Mouse (Mus musculus) kidney, embryonic 16.5 days (tissue): ENCODE data around the gene Dok7. TPM values are rescaled to one million over a fixed set of nuclear protein-coding genes. Genes with fewer than 3 reads are reported as not detected.

Experiments used
- ATAC-seq: fragments of 200-750 bp; cut with Nextera tagmentation; 2 replicates; pipeline ENCODE4 v1.8.0; 2017; ENCODE audit warnings: moderate TSS enrichment; ENCODE audit not compliant: low FRiP score, low TSS enrichment
- H3K27ac ChIP-seq: fragments of 300-500 bp; sonication (generic); 2 replicates; pipeline ENCODE4 v1.5.1; 2014; ENCODE audit warnings: low read length
- H3K27me3 ChIP-seq: fragments of 300-500 bp; sonication (generic); 2 replicates; pipeline ENCODE4 v1.6.1; 2014; ENCODE audit warnings: low read length, control low read depth, mixed read lengths; ENCODE audit not compliant: insufficient read depth
- H3K36me3 ChIP-seq: fragments of 300-500 bp; sonication (generic); 2 replicates; pipeline ENCODE4 v1.6.1; 2014; ENCODE audit warnings: low read length, control low read depth, mixed read lengths; ENCODE audit not compliant: insufficient read depth
- H3K4me1 ChIP-seq: fragments of 300-500 bp; sonication (generic); 2 replicates; pipeline ENCODE4 v1.6.1; 2014; ENCODE audit warnings: low read length, control low read depth, mixed read lengths; ENCODE audit not compliant: insufficient read depth
- H3K4me2 ChIP-seq: fragments of 300-500 bp; sonication (generic); replicated peaks from 2 replicates; pipeline ENCODE4 v1.6.1; 2014; ENCODE audit warnings: low read depth, low read length
- H3K4me3 ChIP-seq: fragments of 300-500 bp; sonication (generic); 2 replicates; pipeline ENCODE4 v1.5.1; 2014; ENCODE audit warnings: mild to moderate bottlenecking, low read length
- H3K9ac ChIP-seq: fragments of 300-500 bp; sonication (generic); replicated peaks from 2 replicates; pipeline ENCODE4 v1.6.1; 2014; ENCODE audit warnings: low read length
- H3K9me3 ChIP-seq: fragments of 300-500 bp; sonication (generic); 2 replicates; pipeline ENCODE4 v1.6.1; 2016; ENCODE audit warnings: low read length, control low read depth
- WGBS: fragments of 180-500 bp; shearing (Covaris S2); extraction: QIAGEN DNeasy Blood & Tissue Kit; methylation state at CpG from one replicate; pipeline ENCODE4 v1.1.7; 2014; 5-methylcytosine and 5-hydroxymethylcytosine counted together
- polyA plus RNA-seq: library from polyadenylated mRNA; unstranded; fragments of >200 nt; fragmentation: Nextera tagmentation; extraction: Ambion mirVana; gene quantifications from 2 replicates; pipeline ENCODE4 v1.2.1, GENCODE M21; 2015

Gene Dok7
- polyA plus RNA-seq, 1 experiment from 2014 or later, result 1.3 TPM

DNA sequence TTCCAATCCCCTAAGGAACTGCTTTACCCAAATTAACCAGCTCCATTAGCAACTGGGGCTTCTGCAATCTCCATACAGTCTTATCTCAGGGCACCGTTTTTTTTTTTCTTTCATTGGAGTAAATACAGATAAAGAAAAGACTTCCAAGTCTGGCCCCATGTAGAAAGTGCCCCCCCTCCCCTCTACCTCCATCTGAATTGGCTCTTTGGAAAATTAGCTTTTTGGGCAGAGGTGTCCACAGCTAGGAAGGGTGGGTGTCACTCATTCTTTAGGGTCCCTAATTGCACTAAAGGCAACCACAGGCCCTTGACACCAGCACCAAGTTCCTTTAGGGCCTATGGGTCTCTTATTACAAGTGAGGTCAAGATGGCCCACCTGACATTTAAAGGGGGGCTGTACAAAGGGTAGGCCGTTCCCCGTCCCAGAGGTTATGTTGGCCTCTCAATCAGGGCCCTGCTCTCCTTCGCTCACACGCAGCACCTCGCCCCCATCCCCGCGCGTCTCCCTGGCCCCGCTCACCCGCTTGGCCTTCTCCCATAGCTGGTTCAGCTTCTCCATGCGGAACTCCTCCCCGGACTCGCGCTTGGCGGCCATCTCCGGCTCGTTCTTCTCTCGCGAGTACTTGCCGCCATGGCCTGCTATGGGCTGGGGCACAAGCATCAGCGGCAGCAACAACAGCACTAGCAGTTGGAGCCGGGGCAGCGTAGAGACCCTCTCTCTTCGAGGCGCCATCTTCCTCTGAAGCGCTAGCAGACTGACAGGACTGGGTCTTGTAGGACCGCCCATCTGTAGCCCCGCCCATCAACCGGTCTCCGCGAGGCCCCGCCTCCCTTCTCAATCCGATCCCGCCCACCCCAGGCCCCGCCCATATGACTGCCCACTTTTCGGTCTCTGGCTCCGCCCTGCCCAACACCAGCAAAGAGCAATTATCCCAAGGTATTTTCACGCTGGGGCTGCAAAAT is 48.7 kb downstream of the Dok7 start, which contains the start of gene Lrpap1:
Gene Lrpap1 (minus strand): TSS at position 807 of the 962 bp plus-strand sequence.
- peak within 1 kb of the TSS; percentile 54 for H3K27ac ChIP-seq
- WGBS, result under 1% methylated on average over 39 of the region's 39 CpGs
- H3K9ac ChIP-seq, result peak within 1 kb of the TSS; percentile 77
- H3K4me3 ChIP-seq, result peak within 1 kb of the TSS; percentile 75
- ATAC-seq, result peak; percentile 93
- no peaks in the 10 kb centered on the region for H3K9me3 ChIP-seq
- peaks cover 18% of the 10 kb centered on the region for H3K36me3 ChIP-seq
- peaks cover 20% of the 10 kb centered on the region for H3K4me1 ChIP-seq
- H3K27me3 ChIP-seq, result no peaks in the 10 kb centered on the region
- peak within 1 kb of the TSS; percentile 72 for H3K4me2 ChIP-seq

DNA sequence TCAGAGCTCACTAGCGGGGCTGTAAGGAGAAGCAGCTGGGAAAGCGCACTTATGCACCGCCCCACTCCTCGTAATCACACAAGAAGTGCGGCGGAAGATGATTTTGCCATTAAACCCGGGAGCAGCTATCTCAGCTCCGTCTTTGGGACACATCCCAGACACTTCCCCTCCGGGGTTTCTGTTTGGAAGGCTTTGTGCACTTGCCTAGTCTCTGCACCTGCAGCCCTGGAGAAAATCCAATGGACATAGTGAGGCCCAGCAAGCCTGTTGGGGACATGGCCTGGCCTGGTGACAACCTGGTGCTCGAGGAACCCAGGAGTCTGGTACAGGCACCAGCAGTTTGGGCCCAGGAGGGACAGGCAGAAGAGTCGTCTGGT is 49.3 kb downstream of the Dok7 start:
- peak overlapping the region; percentile 51 for H3K9ac ChIP-seq

DNA sequence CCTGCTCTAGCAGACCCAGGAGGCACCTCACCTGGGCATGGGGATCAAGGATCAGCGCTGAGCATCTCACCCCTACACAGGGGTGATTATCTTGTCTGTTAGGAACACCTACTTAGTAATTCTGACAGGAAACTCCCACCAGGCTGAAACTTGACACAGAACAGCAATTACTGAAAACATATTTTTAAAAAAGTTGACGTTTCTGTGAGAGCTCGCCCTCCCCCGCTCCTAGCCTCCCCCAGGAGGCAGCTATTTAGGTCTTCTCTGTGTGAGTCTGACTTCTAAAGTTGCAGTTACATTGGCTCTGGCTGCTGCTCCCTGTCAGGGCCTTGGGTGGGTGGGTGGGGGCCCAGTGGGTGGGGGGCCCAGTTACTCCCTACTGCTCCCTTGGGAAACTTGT is 55.9 kb downstream of the Dok7 start:
- Histone ChIP-seq H3K27ac (no peak overlapping the region), H3K27me3 (no peaks in the 10 kb centered on the region), H3K4me2 (no peak overlapping the region), H3K4me3 (no peak overlapping the region), H3K9ac (no peak overlapping the region), H3K36me3 (no peaks in the 10 kb centered on the region), H3K4me1 (no peaks in the 10 kb centered on the region), H3K9me3 (no peaks in the 10 kb centered on the region)
- ATAC-seq, result no peak
- WGBS, result 36% methylated on average over 4 of the region's 4 CpGs

More for the DNA sequence above, 49.3 kb downstream of the Dok7 start:
- Histone ChIP-seq H3K36me3 (peaks cover 14% of the 10 kb centered on the region), H3K4me1 (peaks cover 20% of the 10 kb centered on the region), H3K4me3 (peak overlapping the region; percentile 75), H3K4me2 (peak overlapping the region; percentile 72), H3K9me3 (no peaks in the 10 kb centered on the region), H3K27ac (no peak overlapping the region), H3K27me3 (no peaks in the 10 kb centered on the region)
- 7% methylated on average over 11 of the region's 11 CpGs for WGBS
- no peak; the same call in 1 of the 2 replicates for ATAC-seq

- Histone ChIP-seq H3K4me1 (no peaks in the 10 kb centered on the region), H3K9me3 (no peaks in the 10 kb centered on the region), H3K4me3 (no peak overlapping the region), H3K9ac (no peak overlapping the region), H3K27ac (no peak overlapping the region), H3K4me2 (no peak overlapping the region), H3K36me3 (no peaks in the 10 kb centered on the region), H3K27me3 (peaks cover 3% of the 10 kb centered on the region; the same call in 1 of the 2 replicates)
- no peak for ATAC-seq
- 75% methylated on average over 3 of the region's 3 CpGs for WGBS
Observed at GRCm38 (mm10) chr5:35116002-35116401, 59.4 kb downstream of the Dok7 start.

- no peaks in the 10 kb centered on the region for H3K4me1 ChIP-seq
- no peaks in the 10 kb centered on the region for H3K36me3 ChIP-seq
- no peak overlapping the region for H3K9ac ChIP-seq
- WGBS, result 75% methylated on average over 3 of the region's 3 CpGs
- ATAC-seq, result no peak
- H3K9me3 ChIP-seq, result no peaks in the 10 kb centered on the region
- no peak overlapping the region for H3K27ac ChIP-seq
- peaks cover 3% of the 10 kb centered on the region; the same call in 1 of the 2 replicates for H3K27me3 ChIP-seq
- no peak overlapping the region for H3K4me3 ChIP-seq
- H3K4me2 ChIP-seq, result no peak overlapping the region
Observed at GRCm38 (mm10) chr5:35117633-35118032, 61.1 kb downstream of the Dok7 start.

DNA sequence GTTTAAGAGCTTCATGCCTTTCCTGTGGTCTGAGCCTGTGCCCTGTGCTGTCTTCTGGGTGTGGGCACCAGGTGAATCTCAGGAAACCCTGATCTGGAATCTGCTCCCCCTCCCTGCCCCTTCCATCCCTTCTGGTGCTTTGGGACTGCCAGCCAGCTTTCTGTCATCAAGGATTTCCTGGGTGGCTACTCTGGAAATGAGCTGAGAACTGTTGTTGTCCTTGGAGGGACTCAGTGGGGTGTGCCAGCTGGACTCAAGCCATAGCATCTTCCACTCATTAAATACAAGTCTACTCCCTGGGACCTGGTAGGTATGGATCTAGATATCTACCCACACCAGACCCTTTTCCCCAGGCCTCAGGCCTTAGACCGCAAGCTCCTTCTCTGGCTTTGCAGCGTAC is 61.9 kb downstream of the Dok7 start:
- WGBS, result 91% methylated on average over 2 of the region's 2 CpGs
- no peak overlapping the region for H3K4me3 ChIP-seq
- no peak overlapping the region for H3K9ac ChIP-seq
- no peaks in the 10 kb centered on the region for H3K9me3 ChIP-seq
- H3K27me3 ChIP-seq, result peaks cover 3% of the 10 kb centered on the region; the same call in 1 of the 2 replicates
- no peaks in the 10 kb centered on the region for H3K4me1 ChIP-seq
- no peak overlapping the region for H3K27ac ChIP-seq
- H3K36me3 ChIP-seq, result no peaks in the 10 kb centered on the region
- no peak overlapping the region for H3K4me2 ChIP-seq
- no peak for ATAC-seq

DNA sequence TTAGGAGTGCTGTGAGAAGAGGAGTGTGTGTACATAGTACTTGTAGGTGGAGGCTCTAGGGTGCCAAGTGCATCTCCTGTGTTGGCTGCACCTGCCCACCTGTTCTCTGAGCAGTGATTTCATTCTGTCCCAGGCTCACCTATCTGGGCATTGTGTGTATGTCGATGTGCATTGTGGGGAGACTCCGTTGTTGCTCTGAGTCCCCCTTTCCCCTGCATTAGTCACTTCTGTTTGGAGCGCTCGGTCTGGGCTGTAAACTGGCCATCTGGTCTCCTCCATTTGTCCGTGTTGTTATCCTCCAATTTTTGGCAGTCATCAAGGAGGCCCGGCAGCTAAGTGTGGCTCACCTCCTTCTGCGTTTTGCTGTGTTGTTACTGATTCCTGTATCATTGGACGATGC is 63.5 kb downstream of the Dok7 start:
- WGBS, result 28% methylated on average over 8 of the region's 8 CpGs
- H3K9ac ChIP-seq, result no peak overlapping the region
- no peak overlapping the region for H3K4me3 ChIP-seq
- no peak overlapping the region for H3K27ac ChIP-seq
- no peaks in the 10 kb centered on the region for H3K36me3 ChIP-seq
- H3K4me2 ChIP-seq, result no peak overlapping the region
- no peak for ATAC-seq
- H3K4me1 ChIP-seq, result no peaks in the 10 kb centered on the region
- no peaks in the 10 kb centered on the region for H3K9me3 ChIP-seq
- peaks cover 3% of the 10 kb centered on the region; the same call in 1 of the 2 replicates for H3K27me3 ChIP-seq

DNA sequence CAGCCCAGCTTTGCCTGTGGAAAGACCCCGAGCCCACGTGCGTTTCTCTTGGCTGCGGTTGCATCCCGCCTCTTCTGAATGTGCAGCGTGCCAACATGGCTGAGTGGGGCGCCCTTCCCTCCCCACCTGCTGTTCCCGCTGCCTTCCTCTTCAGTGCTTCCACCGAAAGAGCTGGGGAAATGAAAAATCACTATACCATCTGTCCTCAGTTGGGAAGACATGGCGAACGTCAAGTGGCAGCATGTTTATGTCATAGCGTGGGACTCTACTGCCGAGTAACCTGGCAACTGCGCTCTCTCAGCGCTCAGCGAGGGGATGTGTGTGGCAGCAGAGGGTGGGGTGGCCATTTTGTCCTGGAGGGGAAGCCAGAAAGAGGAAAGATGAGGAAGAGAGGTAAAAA is 72.6 kb downstream of the Dok7 start:
- Histone ChIP-seq H3K9me3 (no peaks in the 10 kb centered on the region), H3K4me2 (no peak overlapping the region), H3K36me3 (no peaks in the 10 kb centered on the region), H3K27ac (no peak overlapping the region), H3K4me1 (no peaks in the 10 kb centered on the region), H3K27me3 (no peaks in the 10 kb centered on the region), H3K4me3 (no peak overlapping the region), H3K9ac (no peak overlapping the region)
- WGBS, result 87% methylated on average over 16 of the region's 16 CpGs
- no peak for ATAC-seq

DNA sequence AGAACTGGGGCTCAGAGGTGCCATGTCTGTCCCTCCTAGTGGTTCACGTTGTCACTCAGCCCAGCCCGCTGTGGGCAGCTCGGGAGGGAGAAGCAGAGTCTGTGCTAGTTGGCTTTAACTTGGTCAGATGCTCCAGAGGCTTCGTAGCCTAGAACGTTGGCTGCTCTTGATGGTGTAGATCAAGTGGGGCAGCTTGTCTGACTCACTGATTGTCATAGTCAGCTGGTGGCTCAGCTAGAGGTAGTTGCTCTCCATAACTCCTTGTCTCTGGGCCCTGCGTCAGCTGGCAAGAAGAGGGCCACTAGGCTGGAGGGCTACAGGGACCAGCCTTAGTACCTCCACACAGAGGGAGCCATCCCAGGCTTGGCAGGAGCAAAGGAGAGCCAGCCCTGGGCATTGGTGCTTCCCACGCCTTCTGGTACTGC is 73.2 kb downstream of the Dok7 start:
- WGBS, result 81% methylated on average over 7 of the region's 7 CpGs
- H3K9ac ChIP-seq, result no peak overlapping the region
- no peaks in the 10 kb centered on the region for H3K9me3 ChIP-seq
- no peak overlapping the region for H3K4me2 ChIP-seq
- no peaks in the 10 kb centered on the region for H3K36me3 ChIP-seq
- H3K4me3 ChIP-seq, result no peak overlapping the region
- H3K27ac ChIP-seq, result no peak overlapping the region
- H3K4me1 ChIP-seq, result no peaks in the 10 kb centered on the region
- H3K27me3 ChIP-seq, result no peaks in the 10 kb centered on the region
- no peak for ATAC-seq

GRCm38 (mm10) chr5:35131237-35131636 is 74.7 kb downstream of the Dok7 start:
- no peak overlapping the region for H3K4me3 ChIP-seq
- no peak overlapping the region for H3K27ac ChIP-seq
- H3K4me2 ChIP-seq, result no peak overlapping the region
- no peak overlapping the region for H3K9ac ChIP-seq
- no peaks in the 10 kb centered on the region for H3K4me1 ChIP-seq
- WGBS, result 44% methylated on average over 1 of the region's 1 CpGs
- no peaks in the 10 kb centered on the region for H3K9me3 ChIP-seq
- no peaks in the 10 kb centered on the region for H3K36me3 ChIP-seq
- no peak for ATAC-seq
- H3K27me3 ChIP-seq, result no peaks in the 10 kb centered on the region
